Mouse (Mus musculus) heart, adult 18-20 months (tissue): ENCODE measurements around the gene Notch3. TPM values are rescaled to one million over a fixed set of nuclear protein-coding genes. Genes with fewer than 3 reads are reported as not detected.
A peak's percentile ranks its signal among the peaks of the same experiment; 100 is the strongest.

Source experiments
- DNase-seq, 2 experiments: peaks; one replicate each; pipeline ENCODE4 v3.0.0; 2021 to 2022; ENCODE audit warnings: mixed read lengths in 1 of 2
- total RNA-seq, 2 experiments: library from RNA; stranded (reverse); gene quantifications; 2 replicates each; pipeline ENCODE4 v1.2.3; 2021

The Notch3 gene
- total RNA-seq, 2 experiments from 2014 or later: 20.5 to 24.5 TPM

GRCm38 (mm10) chr17:32165803-32166595, 653 bp downstream of the Notch3 start:
- DNase-seq: peak; percentile 23 to 69

DNA sequence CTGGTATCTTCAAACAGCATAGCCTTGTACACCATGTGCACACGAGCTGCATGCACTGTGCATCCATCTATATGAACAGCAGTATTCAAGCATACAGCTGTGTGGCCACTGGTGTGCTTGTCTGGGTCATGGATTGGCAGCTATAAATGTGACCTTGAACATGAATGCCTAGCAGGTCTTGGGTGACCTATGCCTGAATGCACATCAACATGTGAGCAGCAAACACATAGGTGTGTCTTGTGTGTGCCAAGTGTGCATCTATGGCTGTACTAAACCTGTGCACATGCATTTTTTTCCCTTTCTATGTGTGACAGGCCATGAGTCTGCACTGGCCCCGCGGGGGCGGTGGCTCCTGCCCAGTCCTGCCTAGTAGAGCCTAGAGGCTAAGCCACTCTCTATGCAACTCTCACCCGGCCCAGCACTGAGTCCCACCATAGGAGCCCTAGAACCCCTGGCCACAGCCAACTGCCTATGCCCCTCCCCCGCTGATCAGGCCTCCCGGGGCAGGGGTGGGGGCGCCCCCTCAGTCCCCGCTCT, 1.3 kb downstream of the Notch3 start:
- DNase-seq: peak in 1 of 2 experiments; percentile 27

DNA sequence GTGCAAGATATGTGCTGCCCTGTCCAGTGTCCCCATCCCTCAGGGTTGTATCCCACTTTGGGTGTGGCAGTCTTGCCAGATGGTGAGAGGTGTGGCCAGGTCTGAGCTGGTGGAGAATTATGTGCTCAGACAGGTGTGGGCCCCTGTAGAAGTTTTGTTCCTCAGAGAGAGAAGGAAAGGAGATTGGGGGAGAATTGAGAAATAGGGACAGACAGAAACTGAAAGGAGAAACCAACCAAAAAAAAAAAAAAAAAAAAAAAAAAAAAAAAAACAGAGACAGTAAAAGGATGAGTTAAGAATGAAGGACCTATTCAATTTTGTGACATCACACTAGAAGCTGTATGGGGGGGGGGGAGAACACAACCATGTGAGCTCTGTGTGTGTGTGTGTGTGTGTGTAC, 1.9 kb downstream of the Notch3 start:
- DNase-seq: no peak

DNA sequence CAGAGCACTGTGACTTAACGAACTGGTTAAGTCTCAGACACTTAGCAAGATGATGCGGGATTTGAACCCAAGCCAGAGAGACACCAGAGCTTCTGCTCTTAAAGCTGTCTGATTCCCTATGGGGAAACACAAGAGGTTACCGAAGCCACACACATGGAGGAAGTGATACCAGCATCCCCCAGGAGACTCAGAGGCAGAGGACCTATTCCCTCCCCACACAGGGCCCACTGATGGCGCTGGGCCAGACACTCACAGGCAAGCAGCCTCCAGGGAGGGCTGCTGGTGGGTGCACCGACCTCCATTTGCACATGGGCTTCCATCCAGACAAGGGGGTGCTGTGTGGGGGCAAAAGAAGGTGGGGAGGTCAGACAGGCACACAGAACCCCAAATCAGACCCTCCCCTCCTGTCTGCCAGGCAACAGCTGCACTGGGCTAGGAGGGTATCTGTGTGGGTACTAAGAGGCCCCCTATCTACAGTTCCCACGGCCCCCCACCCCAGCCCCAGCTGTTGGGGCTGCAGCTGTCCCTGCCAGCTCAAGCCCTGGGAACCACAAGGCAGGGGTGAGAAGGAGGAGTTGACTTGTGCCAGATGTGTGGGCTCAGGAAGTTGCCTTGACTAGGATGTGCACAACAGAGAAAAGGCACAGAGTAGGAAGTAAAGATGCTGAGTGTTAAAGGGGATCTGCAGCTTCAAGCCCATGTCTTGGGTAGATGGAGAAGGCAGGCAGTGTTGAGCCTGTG, 2.6 kb downstream of the Notch3 start:
- DNase-seq: peak; percentile 30 to 31

GRCm38 (mm10) chr17:32162112-32162850, 4.4 kb downstream of the Notch3 start:
- DNase-seq: peak; percentile 61 to 79

DNA sequence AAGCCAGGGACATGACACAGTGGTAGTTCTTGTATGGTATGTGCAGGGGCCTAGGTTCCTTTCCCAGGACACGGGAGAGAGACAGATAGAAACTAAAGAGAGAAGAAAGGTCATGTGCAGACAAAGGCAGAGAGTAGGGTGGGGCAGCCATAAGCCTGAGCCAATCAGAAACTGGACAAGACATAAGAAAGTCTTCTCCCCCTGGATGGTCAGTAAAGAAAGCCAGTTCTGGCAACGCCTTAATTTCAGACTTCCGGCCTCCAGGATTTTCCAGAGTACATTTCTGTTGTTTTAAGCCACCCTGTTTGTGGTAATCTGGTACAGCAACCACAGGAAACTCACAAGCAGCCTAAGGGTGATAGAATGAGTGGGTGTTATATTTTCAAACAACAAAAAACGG, 5.8 kb downstream of the Notch3 start:
- peak; percentile 19 to 26 for DNase-seq

GRCm38 (mm10) chr17:32158841-32159240, 7.8 kb downstream of the Notch3 start:
- DNase-seq: no peak

DNA sequence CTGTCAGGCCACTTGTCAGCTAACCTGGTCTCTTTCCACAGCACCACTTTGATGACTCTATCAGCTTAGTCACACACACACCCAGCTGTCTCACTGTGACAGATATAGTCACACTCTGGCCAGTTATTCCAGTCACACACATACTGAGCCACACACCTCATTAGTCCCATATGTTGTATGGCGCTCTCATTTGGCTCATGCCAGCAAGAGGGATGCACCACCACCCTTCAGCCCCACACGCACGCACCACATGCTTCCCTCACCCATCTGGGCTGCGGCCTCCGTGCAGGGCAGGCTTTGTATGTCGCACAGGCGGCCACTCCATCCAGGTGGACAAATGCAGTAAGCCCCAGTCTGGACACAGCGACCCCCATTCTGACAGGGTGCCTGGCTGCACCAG, 19.9 kb downstream of the Notch3 start:
- DNase-seq: no peak

- DNase-seq: peak; percentile 83 to 95
Measured at GRCm38 (mm10) chr17:32142907-32143854, 23.5 kb downstream of the Notch3 start.

GRCm38 (mm10) chr17:32142234-32142633, 24.4 kb downstream of the Notch3 start:
- DNase-seq: no peak

DNA sequence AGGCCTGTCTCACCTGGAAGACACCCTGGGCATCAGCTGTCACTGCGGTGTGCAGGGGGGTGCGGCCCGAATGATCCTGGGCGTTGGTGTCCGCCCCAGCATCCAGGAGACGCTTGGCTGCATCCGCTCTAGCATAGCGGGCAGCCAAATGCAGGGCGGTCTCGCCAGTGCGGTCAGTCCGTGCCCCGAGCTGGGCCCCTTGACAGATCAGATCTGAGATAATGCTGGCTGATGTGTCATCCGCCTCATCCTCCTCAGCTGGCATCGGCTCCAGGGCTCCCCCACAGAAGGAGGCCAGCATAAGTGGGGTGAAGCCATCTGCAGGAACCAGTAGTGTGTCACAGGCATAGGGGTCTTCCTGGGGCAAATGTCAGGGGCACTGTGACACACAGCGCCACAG, 33.3 kb downstream of the Notch3 start:
- DNase-seq: no peak

DNA sequence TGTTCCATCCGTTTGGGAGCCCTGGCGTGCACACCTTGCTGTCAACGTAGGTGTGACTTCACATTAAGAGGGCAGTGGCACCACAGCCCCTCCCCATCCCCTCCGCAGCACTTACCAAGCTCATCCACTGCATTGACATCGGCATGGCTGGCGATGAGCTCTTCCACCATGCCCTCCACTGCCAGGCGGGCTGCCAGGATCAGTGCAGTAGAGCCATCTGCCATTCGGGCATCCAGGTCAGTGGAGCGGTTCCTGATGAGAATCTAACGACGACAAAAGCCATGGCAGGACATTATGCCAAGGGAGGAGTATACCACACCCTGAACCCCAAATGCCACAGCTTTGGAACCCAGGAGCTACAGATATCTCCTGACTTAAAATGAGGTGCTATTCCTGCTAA, 34.6 kb downstream of the Notch3 start:
- no peak for DNase-seq

GRCm38 (mm10) chr17:32130506-32130905, 36.1 kb downstream of the Notch3 start:
- no peak for DNase-seq

DNA sequence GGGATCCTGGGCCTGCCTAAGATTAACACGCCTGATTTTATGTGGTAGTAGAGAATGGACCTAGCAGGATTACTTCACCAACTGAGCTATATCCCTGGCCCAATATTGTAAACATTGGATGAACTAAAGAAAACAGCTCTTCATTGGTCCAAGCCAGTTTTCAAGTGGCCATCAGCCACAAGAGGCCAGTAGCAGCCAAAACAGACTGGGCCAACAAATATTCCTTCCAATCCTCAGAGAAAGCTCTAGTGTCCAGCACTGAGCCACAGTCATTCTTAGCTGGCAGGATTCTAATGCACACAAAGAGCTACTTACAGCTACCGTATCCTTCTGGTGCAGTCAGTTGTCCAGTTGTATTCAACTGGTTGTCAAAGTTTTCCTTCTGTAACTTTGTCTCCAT, 39.5 kb downstream of the Notch3 start:
- DNase-seq: peak; percentile 36 to 37

DNA sequence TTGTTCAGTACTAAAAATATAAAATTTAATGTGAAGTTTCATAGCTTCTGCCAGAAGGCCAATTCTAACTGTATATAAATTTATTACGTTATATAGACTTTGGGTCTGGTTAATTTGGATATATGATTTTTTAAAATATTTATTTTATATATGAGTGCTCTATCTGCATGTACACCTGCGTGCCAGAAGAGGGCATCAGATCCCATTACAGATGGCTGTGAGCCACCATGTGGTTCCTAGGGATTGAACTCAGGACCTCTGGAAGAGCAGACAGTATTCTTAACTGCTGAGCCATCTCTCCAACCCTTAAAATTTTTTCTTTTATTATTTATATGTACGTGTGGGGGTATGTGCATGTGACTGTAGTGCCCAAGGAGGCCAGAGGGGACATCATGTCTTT, 41.2 kb downstream of the Notch3 start:
- no peak for DNase-seq

- DNase-seq: no peak
Measured at GRCm38 (mm10) chr17:32123545-32123944, 43.1 kb downstream of the Notch3 start.

DNA sequence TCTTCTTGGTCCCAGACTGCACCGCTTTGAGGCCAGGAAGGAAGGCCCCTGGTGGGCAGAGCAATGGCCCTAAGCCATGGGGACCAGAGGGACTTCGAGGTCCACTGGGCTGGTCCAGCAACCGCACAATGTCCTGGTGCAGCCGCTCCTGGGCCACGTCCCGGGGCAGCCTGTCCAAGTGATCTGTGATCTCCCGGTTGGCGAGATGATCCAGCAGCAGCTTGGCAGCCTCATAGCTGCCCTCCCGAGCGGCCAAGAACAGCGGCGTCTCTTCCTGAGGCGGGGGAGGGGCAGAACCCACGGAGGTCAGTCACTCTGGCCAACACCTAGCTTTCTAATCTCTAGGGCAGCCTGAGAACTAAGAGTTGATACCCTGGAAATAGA, 44.1 kb downstream of the Notch3 start:
- peak; percentile 83 to 89 for DNase-seq

GRCm38 (mm10) chr17:32121833-32122586, 44.6 kb downstream of the Notch3 start:
- DNase-seq: peak; percentile 44 to 57

- DNase-seq: no peak
Measured at GRCm38 (mm10) chr17:32120771-32121532, 45.7 kb downstream of the Notch3 start.

- peak in 1 of 2 experiments; percentile 80 for DNase-seq
Measured at GRCm38 (mm10) chr17:32119196-32119595, 47.5 kb downstream of the Notch3 start.
